Mouse (Mus musculus): ENCODE results near the gene Rad50. TPM values are rescaled to one million over a fixed set of nuclear protein-coding genes. Genes with fewer than 3 reads are reported as not detected.

The Rad50 gene
- polyA plus RNA-seq, 1 experiment from 2014 or later = 21.3 TPM

GRCm38 (mm10) chr11:53604983-53605382 lies 102.1 kb downstream of the Rad50 start:
- ATAC-seq (replicated peaks; ENCODE audit: low FRiP score, low read depth) = no peak
- Histone ChIP-seq H3K4me2 (ENCODE audit: low read length) (no peak overlapping the region), H3K36me3 (ENCODE audit: insufficient read depth, low read length) (0 out of 2 replicates have a peak, but pooled peaks cover 7% of the 10 kb centered on the region), H3K27me3 (ENCODE audit: insufficient read depth, low read length) (no peaks in the 10 kb centered on the region), H3K4me3 (replicated peaks; ENCODE audit: low read depth, low read length) (no peak overlapping the region), H3K9ac (ENCODE audit: low read depth, low read length) (no peak overlapping the region), H3K27ac (no peak overlapping the region), H3K9me3 (replicated peaks; ENCODE audit: low read length) (no peaks in the 10 kb centered on the region), H3K4me1 (replicated peaks; ENCODE audit: insufficient read depth, low read length) (no peaks in the 10 kb centered on the region)
- no peak for DNase-seq (ENCODE audit: low spot score)
- WGBS = 95% methylated on average over 3 of the region's 3 CpGs
- TF ChIP-seq CTCF (IDR thresholded peaks at IDR 0.05; ENCODE audit: low read depth) = peak; percentile 21; the same call in 1 of the 2 replicates

Other genes starting within 250 kb of the Rad50 start
- gene Gm9837, start 236.8 kb downstream of the Rad50 start, polyA plus RNA-seq (2015; fragmentation: Nextera tagmentation; extraction: Ambion mirVana) = not detected in 2 replicates
- not detected in 2 replicates for gene Gm9945, start 227.2 kb downstream of the Rad50 start, polyA plus RNA-seq (2015; fragmentation: Nextera tagmentation; extraction: Ambion mirVana)
- 0.26 and 0.39 TPM in 2 replicates for gene Sowaha, start 227.0 kb downstream of the Rad50 start, polyA plus RNA-seq (2015; fragmentation: Nextera tagmentation; extraction: Ambion mirVana)
- gene Sept8, start 188.1 kb downstream of the Rad50 start, polyA plus RNA-seq (2015; fragmentation: Nextera tagmentation; extraction: Ambion mirVana) = 13.1 and 15.7 TPM in 2 replicates
- gene Kif3a, start 139.9 kb downstream of the Rad50 start, polyA plus RNA-seq (2015; fragmentation: Nextera tagmentation; extraction: Ambion mirVana) = 50.6 and 54.6 TPM in 2 replicates
- 0.78 and 1.1 TPM in 2 replicates for gene Il4, start 88.7 kb downstream of the Rad50 start, polyA plus RNA-seq (2015; fragmentation: Nextera tagmentation; extraction: Ambion mirVana)
- not detected in 2 replicates for gene Il13, start 72.6 kb downstream of the Rad50 start, polyA plus RNA-seq (2015; fragmentation: Nextera tagmentation; extraction: Ambion mirVana)
- not detected in 2 replicates for gene Il5, start 13.5 kb upstream of the Rad50 start, polyA plus RNA-seq (2015; fragmentation: Nextera tagmentation; extraction: Ambion mirVana)
- 14.0 and 17.9 TPM in 2 replicates for gene Irf1, start 62.7 kb upstream of the Rad50 start, polyA plus RNA-seq (2015; fragmentation: Nextera tagmentation; extraction: Ambion mirVana)
- 0.20 and 0.21 TPM in 2 replicates for gene Gm17334, start 65.9 kb upstream of the Rad50 start, polyA plus RNA-seq (2015; fragmentation: Nextera tagmentation; extraction: Ambion mirVana)
- gene Gm12216, start 151.9 kb upstream of the Rad50 start, polyA plus RNA-seq (2015; fragmentation: Nextera tagmentation; extraction: Ambion mirVana) = 2.0 and 2.3 TPM in 2 replicates
- gene Slc22a5, start 184.3 kb upstream of the Rad50 start, polyA plus RNA-seq (2015; fragmentation: Nextera tagmentation; extraction: Ambion mirVana) = 32.0 and 36.4 TPM in 2 replicates